Mouse (Mus musculus) kidney, postnatal 25 days (tissue): ENCODE measurements around the gene Gm7697.
"Not testable (repeated sequence)": the region's sequence is repeated elsewhere in the genome, so short reads cannot be mapped to it uniquely, and the experiment has no call there.

Experiments used
- DNase-seq, 2 experiments: peaks; one replicate each; pipeline ENCODE4 v3.0.0; 2021; ENCODE audit warnings: mixed read lengths in 2 of 2

Gm7697 gene

DNA sequence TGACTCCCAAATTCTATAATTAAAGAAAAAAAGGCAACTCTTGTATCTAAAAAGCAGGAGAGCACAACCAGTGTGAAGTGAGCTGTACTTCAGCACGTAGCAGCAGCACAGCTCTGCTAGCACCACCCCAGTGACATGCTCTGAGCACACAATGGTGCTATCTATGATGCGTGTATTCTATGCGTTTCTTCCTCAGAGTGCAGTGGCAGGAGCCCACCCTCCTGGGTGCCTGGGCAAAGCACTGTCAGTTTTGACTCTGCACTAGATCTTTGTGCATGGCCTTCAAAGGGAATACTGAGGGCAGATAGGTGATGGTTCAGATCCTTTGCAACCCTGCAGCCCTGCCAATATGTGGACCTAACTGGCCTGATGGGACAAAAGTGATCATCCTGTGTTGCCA lies at the start of gene Gm7697:
TSS of gene Gm7697 (minus strand) at position 101 of the 400 bp plus-strand sequence.
- not testable (repeated sequence) for DNase-seq

DNA sequence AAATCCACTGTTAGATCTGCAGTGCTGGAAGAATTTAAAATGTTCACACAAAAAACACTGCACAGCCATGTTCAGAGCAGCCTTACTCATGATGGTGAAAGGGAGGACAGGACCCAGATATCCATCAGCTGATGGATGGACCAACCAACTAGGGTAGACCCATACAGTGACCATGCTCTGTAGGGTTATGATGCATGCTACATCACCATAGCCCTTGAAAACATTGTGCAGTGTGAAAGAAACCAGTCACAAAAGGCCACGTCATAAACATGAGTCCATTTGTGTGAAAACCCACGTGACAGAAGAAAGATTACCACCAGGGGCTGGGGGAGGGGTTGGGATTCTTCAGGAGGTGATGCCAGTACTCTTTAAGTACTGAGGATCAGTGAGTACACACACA lies 28.5 kb upstream of the Gm7697 start:
- not testable (repeated sequence) for DNase-seq

DNA sequence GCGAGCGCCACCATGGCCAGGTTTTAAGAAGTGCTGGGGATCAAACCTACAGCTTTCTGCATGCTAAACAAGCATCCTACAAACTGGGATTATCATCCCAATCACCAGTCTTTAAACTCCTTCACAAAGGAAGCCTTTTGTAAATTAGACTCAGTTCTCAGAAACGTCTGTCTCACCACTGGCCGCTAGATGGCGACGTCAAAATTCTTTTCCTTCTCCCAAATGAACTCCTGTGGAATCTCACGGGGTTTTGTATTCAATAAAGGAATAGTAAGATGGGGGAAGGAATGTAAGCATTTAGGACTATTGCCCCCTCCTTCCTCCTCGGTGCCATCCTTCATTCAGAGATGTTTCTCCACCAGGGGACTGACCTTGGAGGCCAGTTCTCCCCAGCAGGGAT lies 26.8 kb upstream of the Gm7697 start:
- DNase-seq, result peak in 1 of 2 experiments; percentile 67

DNA sequence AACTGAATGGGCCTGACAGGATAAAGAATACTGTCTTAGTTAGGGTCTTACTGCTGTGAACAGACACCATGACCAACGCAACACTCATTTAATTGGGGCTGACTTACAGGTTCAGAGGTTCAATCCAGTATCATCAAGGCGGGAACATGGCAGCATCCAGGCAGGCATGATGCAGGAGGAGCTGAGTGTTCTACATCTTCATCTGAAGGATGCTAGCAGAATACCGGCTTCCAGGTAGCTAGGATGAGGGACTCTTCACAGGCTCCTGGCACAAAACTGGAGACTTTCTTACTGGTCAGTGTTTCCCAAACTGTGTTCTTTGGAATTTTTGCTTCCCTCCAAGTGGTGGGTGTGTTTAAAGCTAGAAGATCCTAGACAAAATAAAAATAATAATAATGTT lies 25.3 kb upstream of the Gm7697 start:
- DNase-seq, result not testable (repeated sequence)

DNA sequence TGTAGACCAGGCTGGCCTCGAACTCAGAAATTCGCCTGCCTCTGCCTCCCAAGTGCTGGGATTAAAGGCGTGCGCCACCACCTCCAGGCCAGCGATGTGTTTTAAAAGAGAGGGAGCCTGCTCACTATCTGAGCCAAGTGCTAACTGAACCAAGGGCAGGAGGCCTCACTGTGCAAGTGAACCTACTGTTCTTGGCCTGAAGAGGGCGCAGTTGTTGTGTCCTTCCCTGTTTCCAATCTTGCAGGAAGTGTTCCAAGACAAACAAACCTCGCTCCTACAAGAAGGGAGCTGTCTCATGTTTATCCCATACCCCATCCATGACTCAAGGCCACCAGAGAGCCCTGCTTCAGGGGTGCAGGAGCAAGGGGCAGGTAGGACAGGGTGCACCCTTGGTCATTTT lies 24.4 kb upstream of the Gm7697 start:
- DNase-seq, result not testable (repeated sequence)

DNA sequence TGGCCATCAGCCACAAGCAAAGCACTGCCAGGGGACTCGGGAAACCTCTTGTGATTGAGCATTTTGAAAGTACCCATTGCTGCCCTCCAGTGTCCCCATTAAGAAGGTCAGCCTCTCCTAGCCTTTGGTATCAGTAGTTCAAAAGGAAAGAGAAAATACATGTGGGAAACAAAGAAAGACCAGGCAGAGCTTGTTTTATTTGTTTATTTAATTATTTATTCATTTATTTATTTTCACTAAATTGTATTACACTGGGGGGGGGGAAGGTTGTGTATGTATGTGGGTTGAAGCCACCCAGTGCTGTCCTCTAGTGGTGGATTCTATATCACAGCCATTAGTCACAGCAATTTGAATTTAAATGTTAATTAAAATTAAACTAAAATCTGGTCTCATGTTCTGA lies 22.2 kb upstream of the Gm7697 start:
- DNase-seq, result not testable (repeated sequence)

DNA sequence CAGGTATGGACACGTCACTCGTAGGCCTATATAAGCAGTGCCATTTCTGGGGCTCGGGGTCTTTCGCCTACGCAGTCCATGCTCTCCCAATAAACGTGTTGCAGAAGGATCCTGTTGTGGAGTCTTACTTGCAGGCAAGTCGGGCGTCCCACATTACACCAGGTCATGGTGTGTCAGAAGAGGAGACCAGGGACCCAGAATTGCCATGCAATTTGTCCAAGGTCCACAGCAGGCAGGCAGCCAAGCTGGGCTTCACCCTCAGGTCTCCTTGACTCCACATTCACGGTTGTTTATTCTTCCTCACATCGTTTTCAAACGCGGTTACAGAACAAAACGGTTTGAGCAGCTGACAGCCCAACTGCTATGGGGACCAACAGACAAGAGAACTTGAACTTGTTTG lies 21.7 kb upstream of the Gm7697 start:
- DNase-seq, result peak in 1 of 2 experiments; percentile 58

DNA sequence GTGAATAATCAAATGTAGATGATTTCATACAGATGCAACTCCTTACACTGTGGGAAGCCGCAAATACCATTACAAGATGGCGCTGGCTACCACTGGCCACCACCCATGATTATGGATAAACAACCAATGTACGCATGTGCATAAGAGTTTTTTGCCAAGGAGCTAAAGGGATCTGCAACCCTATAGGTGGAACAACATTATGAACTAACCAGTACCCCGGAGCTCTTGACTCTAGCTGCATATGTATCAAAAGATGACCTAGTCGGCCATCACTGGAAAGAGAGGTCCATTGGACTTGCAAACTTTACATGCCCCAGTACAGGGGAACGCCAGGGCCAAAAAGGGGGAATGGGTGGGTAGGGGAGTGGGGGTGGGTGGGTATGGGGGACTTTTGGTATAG lies 21.2 kb upstream of the Gm7697 start:
- not testable (repeated sequence) for DNase-seq

DNA sequence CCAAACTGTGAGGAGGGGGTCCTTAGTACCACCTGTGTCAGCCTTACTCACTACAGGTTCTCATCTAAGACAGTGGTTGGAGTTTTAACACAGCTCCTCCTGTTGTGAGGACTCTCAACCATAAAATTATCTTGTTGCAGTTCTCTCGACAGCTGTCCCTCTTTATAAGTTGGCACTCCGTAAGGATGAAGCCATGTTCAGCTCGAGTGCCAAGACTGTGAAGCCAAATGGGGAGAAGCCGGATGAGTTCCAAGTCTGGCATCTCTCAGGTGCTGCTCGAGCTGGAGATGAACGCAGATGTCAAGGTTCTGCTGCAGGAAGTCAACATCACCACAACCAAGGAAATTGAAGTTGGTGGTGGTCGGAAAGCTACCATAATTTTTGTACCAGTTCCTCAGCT lies 18.0 kb upstream of the Gm7697 start:
- not testable (repeated sequence) for DNase-seq

DNA sequence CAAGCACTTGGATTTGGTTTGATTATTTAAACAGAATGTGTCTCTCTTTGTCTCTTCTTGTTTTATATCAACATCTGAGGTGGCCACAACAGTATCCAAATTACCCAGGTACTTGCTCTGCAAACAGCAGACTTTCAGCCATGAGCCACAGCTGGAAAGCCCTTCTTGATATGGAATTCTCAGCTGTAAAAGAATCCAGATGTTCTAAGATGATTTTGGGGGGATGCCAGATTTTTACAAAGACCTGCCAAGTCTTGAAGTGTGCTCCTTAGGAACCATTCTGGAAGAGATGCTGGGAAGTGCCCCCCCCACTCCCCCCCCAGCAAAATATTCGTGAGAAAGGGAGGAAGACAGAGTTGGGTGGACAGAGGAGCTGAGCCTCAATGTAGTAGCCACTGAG lies 17.6 kb upstream of the Gm7697 start:
- not testable (repeated sequence) for DNase-seq

DNA sequence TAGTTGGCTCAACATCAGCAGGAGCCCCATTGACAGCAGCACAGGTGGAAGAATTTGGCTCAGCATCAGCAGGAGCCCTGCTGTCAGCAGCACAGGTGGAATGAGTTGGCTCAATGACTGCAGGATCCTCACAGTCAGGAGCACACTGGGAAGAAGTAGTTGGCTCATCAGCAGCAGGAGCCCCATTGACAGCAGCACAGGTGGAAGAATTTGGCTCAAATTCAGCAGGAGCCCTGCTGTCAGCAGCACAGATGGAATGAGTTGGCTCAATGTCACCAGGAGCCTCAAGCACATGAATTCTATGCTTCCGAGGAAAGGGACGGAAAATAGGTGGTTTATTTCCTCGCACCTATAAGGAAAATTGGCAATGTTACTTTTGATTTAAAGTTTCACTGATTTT lies 47.8 kb downstream of the Gm7697 start:
- not testable (repeated sequence) for DNase-seq

DNA sequence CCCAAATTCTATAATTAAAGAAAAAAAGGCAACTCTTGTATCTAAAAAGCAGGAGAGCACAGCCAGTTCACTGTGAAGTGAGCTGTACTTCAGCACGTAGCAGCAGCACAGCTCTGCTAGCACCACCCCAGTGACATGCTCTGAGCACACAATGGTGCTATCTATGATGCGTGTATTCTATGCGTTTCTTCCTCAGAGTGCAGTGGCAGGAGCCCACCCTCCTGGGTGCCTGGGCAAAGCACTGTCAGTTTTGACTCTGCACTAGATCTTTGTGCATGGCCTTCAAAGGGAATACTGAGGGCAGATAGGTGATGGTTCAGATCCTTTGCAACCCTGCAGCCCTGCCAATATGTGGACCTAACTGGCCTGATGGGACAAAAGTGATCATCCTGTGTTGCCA lies 69.3 kb downstream of the Gm7697 start, which contains the start of gene Gm9495:
TSS of gene Gm9495 (minus strand) at position 101 of the 400 bp plus-strand sequence.
- not testable (repeated sequence) for DNase-seq
